ENCODE assay signal across 8 mouse cellular contexts in the genomic region with DNA sequence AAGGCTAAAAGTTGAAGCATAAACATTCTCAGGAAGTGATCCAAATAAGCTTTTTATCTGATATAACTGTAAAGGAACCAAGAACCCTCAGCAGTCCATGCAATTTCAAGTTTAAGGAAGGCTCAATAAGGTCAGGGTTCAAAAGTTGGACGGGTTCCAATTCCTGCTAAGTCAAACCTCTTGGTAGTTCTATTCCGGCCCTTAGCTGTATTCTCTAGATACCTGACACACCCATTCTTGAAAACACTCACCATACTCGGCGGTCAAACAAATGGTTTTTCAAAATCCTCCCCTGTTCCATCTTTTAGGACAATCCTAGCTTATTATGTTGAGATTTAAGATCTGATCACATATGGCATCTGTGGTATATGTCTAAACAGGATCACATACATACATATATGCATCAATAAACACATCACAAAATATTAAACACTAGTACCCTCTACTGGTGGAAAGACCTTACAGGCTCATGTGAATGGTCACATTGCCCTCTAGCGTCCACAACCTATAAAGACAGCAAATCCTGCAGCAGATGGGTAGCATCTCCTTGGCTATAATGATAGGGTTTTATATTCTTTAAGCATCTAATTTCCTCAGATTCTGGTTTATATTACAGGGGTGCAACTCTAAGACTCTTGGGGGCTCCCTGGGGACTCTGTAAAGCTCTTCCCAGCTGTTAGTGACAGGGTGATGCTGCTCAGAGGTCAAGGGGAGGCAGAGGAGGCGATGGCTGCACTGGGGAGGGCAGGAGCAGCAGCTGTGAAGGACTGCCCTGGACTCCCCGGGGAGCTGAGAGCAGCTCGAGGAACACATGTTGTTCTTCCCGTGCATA. TPM values are rescaled to one million over a fixed set of nuclear protein-coding genes. Genes with fewer than 3 reads are reported as not detected.
A peak's percentile ranks its signal among the peaks of the same experiment; 100 is the strongest.
DNase-seq lines count a peak whose midpoint lies in the region; ATAC-seq lines count a peak whose summit lies in the region.

No protein-coding gene starts in this region.

- peak; percentile 73 for DNase-seq in R1 (ENCODE audit: low read depth, low spot score)
- peak; percentile 92 for DNase-seq in cerebellum, adult 9-10 months
- peak; percentile 45 to 89 for DNase-seq in frontal cortex, adult 2 months (ENCODE audit: extremely low spot score in 1 of 2, low spot score in 1 of 2)
- DNase-seq in left cerebral cortex, adult 9 months (ENCODE audit: low spot score in 2 of 2) = peak; percentile 44 to 88
- DNase-seq in right cerebral cortex, adult 18-20 months = peak; percentile 64
- peak; percentile 73 for DNase-seq in thymus, postnatal 4 days

- peak; percentile 99 for ATAC-seq in inflammation-experienced regulatory T-cells, adult 6 months
- ATAC-seq in megakaryocyte progenitor cell, adult 5-6 weeks (replicated peaks; ENCODE audit: poor library complexity) = peak; percentile 90

RNA-seq across cellular contexts. Expression of a gene that starts 14.2 kb away (rescaled TPM):
- 224 and 231 TPM in 2 replicates for polyA plus RNA-seq in frontal cortex, adult 2 months (2012; rRNA removed)
- 100 to 1,000 TPM; 391 to 444 (median 391) TPM for polyA plus RNA-seq in inflammation-experienced regulatory T-cells, adult 6 months (2017; shearing (Covaris generic))
- total RNA-seq in megakaryocyte progenitor cell, adult 5-6 weeks (2015) = 267 and 292 TPM in 2 replicates
- 122 and 151 TPM in 2 replicates for total RNA-seq in megakaryocyte progenitor cell, adult 5-6 weeks (2017)

RNA-seq across cellular contexts. Expression of a gene that starts 14.9 kb away (rescaled TPM):
- polyA plus RNA-seq in frontal cortex, adult 2 months (2012; rRNA removed) = 7.2 and 8.1 TPM in 2 replicates
- polyA plus RNA-seq in inflammation-experienced regulatory T-cells, adult 6 months (2017; shearing (Covaris generic)) = 10 to 100 TPM; 13.6 to 25.2 (median 13.7) TPM
- total RNA-seq in megakaryocyte progenitor cell, adult 5-6 weeks (2015) = 17.3 and 25.5 TPM in 2 replicates
- 20.5 and 25.3 TPM in 2 replicates for total RNA-seq in megakaryocyte progenitor cell, adult 5-6 weeks (2017)

RNA-seq across cellular contexts. Expression of a gene that starts 45.0 kb away (rescaled TPM):
- 0.10 TPM in 1 of 2 replicates, not detected in the other for polyA plus RNA-seq in frontal cortex, adult 2 months (2012; rRNA removed)
- under 1 TPM in 1 of 3 experiments, not detected in 2; 0.57 TPM for polyA plus RNA-seq in inflammation-experienced regulatory T-cells, adult 6 months (2017; shearing (Covaris generic))
- not detected in 2 replicates for total RNA-seq in megakaryocyte progenitor cell, adult 5-6 weeks (2015)
- not detected in 2 replicates for total RNA-seq in megakaryocyte progenitor cell, adult 5-6 weeks (2017)

Comparison
In these comparisons a context has a peak if more than half of its experiments do, and no peak if none do; other contexts are left out.
1. Peak in every context shown above with its lines: DNase-seq and ATAC-seq.